Mouse (Mus musculus) megakaryocyte-erythroid progenitor cell, adult 5 weeks (primary cell): Measurements from ENCODE around the gene Bzw1. TPM values are rescaled to one million over a fixed set of nuclear protein-coding genes. Genes with fewer than 3 reads are reported as not detected.

Source experiments
- polyA plus RNA-seq: library from polyadenylated mRNA; stranded (reverse); fragments of >175 nt; gene quantifications from 2 replicates; pipeline ENCODE4 v1.2.3, GENCODE M21; 2012

Gene Bzw1
- 7.6 and 7.8 TPM in 2 replicates for polyA plus RNA-seq

DNA sequence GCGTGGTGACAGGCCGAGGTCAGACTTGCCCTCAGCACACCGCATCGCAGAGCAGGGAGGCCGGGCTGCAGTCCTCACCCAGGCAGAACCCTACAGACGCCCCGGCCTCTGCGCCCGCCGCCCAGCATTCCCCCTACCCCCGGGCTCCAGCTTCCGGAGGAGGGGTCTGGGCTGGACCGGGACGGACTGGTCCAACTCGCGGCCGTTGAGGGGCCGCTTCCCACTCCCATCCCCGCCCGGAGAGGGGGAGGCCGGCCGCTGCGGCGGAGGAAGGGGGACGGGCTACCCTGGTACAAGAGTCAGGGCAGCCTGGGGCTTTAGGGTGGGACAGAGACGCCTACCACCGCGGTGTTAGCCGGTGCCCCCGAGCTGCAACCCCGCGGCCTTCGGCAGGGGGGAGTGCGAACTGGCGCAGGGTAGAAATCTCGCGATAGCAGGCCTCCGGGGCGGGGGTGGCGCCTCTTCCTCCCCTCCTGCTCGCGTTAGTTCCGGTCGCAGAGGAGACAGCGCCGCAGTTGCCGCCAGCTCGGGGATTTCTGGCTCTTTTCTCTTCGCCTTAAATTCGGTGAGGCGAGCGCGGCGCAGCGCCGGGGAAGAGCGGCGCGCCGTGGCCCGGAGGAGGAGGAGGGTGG lies at the start of gene Bzw1:
Bzw1 (plus strand) TSS at position 247 of the 632 bp plus-strand sequence.

DNA sequence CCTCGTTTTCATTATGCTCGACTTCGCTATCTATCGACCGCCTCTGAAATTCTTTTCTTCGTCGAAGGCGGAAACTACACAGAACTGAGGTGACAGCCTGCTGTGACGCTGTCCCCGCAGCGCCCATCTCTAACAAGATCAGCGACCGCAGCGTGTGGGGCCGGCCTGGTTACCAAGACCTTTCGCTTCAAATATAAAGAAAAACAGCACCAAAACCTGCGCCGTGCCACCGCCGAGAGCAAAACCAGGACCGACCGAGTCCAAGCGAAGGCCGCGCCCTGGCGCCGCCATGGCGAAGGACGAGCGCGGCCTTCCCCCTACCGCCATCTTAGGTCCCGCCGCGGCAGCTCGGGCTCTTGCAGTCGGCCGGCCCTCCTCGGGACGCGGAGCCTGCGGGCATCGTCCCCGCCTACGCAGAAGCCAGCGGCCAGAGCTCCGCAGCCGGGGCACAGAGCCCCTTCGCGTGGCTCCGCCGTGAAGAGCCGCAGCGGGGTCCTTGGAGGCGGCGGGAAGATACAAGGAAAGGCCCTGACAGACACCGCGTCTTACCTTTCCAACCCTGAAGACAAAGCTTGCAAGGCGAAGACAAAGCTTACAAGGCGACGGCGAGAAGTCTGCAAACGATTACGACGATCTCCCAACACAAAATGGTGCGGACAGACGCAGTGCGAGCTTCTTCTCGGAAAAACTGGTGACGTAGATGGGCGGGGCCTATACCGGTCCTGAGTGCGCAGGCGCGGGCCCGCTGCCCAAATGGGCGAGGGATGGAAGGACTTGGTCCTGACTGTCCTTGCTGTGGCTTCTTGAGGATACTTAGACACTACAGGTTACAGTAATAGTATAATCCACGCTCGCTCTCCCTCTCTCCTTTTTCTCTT lies 30.9 kb downstream of the Bzw1 start, which contains the start of gene Clk1:
Clk1 (minus strand) TSS at position 696 of the 878 bp plus-strand sequence.

DNA sequence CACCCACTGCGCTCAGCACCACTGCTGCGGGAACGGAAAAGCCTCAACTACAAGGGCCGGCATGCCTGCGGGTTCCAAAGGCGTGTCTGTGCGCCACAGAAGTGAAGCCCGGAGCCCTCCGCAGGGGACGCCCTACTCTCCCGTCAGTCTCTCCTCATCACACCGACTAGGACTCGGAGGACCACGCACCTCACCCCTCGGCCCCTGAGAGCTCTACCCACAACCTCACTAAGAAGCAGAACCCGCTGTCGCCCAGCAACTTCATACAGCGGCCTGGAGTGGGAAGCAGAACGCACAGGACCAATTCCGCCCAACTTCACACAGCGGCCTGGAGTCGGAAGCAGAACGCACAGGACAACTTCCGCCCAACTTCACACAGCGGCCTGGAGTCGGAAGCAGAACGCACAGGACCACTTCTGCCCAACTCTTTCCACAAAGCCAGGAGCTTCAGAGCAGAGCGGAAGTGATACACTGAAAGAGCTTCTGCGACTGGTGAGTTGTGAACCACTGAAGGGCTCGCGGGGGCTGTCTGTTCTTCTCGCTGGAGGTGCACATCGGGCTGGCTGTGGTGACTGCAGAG lies 52.5 kb downstream of the Bzw1 start, which contains the start of the genes Nif3l1 and Ppil3:
Nif3l1 (plus strand) TSS at position 9 of the 580 bp plus-strand sequence.
Ppil3 (minus strand) TSS at position 344 of the 580 bp plus-strand sequence.

Other genes starting within 250 kb of the Bzw1 start
- gene Aox4, start 182.5 kb upstream of the Bzw1 start, polyA plus RNA-seq = 0.01 and 0.02 TPM in 2 replicates
- gene Aox2, start 114.6 kb upstream of the Bzw1 start, polyA plus RNA-seq = 0.01 TPM in 1 of 2 replicates, not detected in the other
- 9.4 and 14.8 TPM in 2 replicates for gene Clk1, start 31.2 kb downstream of the Bzw1 start, polyA plus RNA-seq
- gene Nif3l1, start 52.3 kb downstream of the Bzw1 start, polyA plus RNA-seq = 6.3 and 8.7 TPM in 2 replicates
- gene Ppil3, start 52.6 kb downstream of the Bzw1 start, polyA plus RNA-seq = 10.1 and 10.3 TPM in 2 replicates
- 14.6 and 21.0 TPM in 2 replicates for gene Orc2, start 112.2 kb downstream of the Bzw1 start, polyA plus RNA-seq
- gene Fam126b, start 193.4 kb downstream of the Bzw1 start, polyA plus RNA-seq = 3.5 and 4.3 TPM in 2 replicates
- 6.3 and 7.1 TPM in 2 replicates for gene Ndufb3, start 193.5 kb downstream of the Bzw1 start, polyA plus RNA-seq